Mouse (Mus musculus) intestine, postnatal 0 days (tissue): Measurements from ENCODE around the gene Speer2. TPM values are rescaled to one million over a fixed set of nuclear protein-coding genes. Genes with fewer than 3 reads are reported as not detected.

Experiments
- ATAC-seq: fragments of 200-750 bp; cut with Nextera tagmentation; 2 replicates; pipeline ENCODE4 v1.8.0; 2017; ENCODE audit warnings: mild to moderate bottlenecking, moderate TSS enrichment, moderate library complexity
- H3K27ac ChIP-seq: fragments of 300-500 bp; sonication (generic); 2 replicates; pipeline ENCODE4 v1.5.1; 2014; ENCODE audit warnings: mild to moderate bottlenecking, low read depth, low read length, moderate library complexity
- H3K27me3 ChIP-seq: fragments of 300-500 bp; sonication (generic); replicated peaks from 2 replicates; pipeline ENCODE4 v1.6.1; 2014; ENCODE audit warnings: low read length, mixed read lengths; ENCODE audit not compliant: control insufficient read depth, insufficient read depth
- H3K36me3 ChIP-seq: fragments of 300-500 bp; sonication (generic); 2 replicates; pipeline ENCODE4 v1.6.1; 2014; ENCODE audit warnings: mild to moderate bottlenecking, moderate library complexity; ENCODE audit not compliant: control insufficient read depth, insufficient read depth
- H3K4me1 ChIP-seq: fragments of 300-500 bp; sonication (generic); replicated peaks from 2 replicates; pipeline ENCODE4 v1.6.1; 2014; ENCODE audit warnings: antibody characterized with exemption, low read length, mixed read lengths; ENCODE audit not compliant: control insufficient read depth, insufficient read depth
- H3K4me2 ChIP-seq: fragments of 300-500 bp; sonication (generic); replicated peaks from 2 replicates; pipeline ENCODE4 v1.6.1; 2014; ENCODE audit warnings: low read depth, mild to moderate bottlenecking, moderate library complexity
- H3K4me3 ChIP-seq: fragments of 300-500 bp; sonication (generic); 2 replicates; pipeline ENCODE4 v1.5.1; 2014; ENCODE audit warnings: low read depth, low read length
- H3K9ac ChIP-seq: fragments of 300-500 bp; sonication (generic); 2 replicates; pipeline ENCODE4 v1.6.1; 2014; ENCODE audit warnings: mild to moderate bottlenecking, low read depth, low read length
- H3K9me3 ChIP-seq: fragments of 300-500 bp; sonication (generic); 2 replicates; pipeline ENCODE4 v1.6.1; 2016; ENCODE audit warnings: mixed run types; ENCODE audit not compliant: control insufficient read depth
- CTCF ChIP-seq: sonication (generic); IDR thresholded peaks from 2 replicates; pipeline ENCODE4 v1.5.1; 2016; ENCODE audit warnings: low read depth, mild to moderate bottlenecking, control low read depth, antibody characterized with exemption, moderate library complexity
- WGBS: fragments of 180-500 bp; shearing (Covaris S2); extraction: QIAGEN DNeasy Blood & Tissue Kit; methylation state at CpG from one replicate; pipeline ENCODE4 v1.1.7; 2014; 5-methylcytosine and 5-hydroxymethylcytosine counted together
- polyA plus RNA-seq: library from polyadenylated mRNA; unstranded; fragments of >200 nt; fragmentation: Nextera tagmentation; extraction: Ambion mirVana; gene quantifications from 2 replicates; pipeline ENCODE4 v1.2.1, GENCODE M21; 2015

Gene Speer2
- not detected in 2 replicates for polyA plus RNA-seq

DNA sequence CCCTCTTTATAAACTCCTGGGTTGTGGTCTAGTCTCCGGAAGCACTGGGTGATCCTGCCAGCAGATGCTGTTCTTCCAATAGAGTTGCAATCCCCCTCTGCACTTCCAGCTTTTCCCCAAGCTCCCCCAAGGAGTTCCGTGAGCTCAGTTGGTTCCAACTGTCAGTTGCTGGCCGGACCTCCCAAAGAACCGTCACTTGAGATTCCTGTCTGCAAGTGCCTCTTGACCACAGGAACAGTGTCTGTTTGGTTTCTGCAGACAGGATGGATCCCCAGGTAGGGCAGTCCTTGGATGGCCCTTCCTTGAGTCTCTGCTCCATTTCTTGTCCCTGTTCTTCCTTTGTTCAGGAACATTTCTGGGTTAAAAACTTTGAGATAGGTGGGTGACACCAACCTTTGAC is at the start of gene Speer2:
TSS of gene Speer2 (minus strand) at position 101 of the 400 bp plus-strand sequence.
- 93% methylated on average over 4 of the region's 4 CpGs for WGBS
- H3K36me3 ChIP-seq = no peaks in the 10 kb centered on the region

DNA sequence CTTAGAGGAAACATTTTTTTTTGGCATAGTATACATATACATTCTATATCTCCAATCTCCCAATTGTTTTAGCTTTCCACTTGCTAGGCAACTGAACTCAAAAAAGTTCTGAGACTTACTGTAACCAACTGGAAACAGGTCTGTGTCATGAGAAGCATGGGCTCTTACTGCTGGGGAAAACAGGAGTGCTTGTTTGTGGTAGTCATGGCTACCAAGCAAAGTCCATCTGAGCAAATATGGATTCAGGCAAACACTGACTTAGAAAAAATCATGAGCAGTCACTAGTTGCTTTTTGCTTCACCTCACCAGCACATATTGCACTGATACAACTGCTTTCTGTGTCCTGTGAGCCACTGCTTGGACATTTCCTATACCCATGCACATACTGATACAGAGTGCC is 40.8 kb upstream of the Speer2 start:
- H3K9me3 ChIP-seq = no peaks in the 10 kb centered on the region
- H3K9ac ChIP-seq = no peak overlapping the region
- no peak for TF ChIP-seq CTCF
- no peaks in the 10 kb centered on the region for H3K4me1 ChIP-seq
- H3K4me3 ChIP-seq = no peak overlapping the region
- H3K27ac ChIP-seq = no peak overlapping the region
- H3K4me2 ChIP-seq = no peak overlapping the region
- H3K27me3 ChIP-seq = no peaks in the 10 kb centered on the region
- no peak for ATAC-seq
- no peaks in the 10 kb centered on the region for H3K36me3 ChIP-seq

More for the DNA sequence above, at the start of gene Speer2:
- no peak within 1 kb of the TSS for H3K4me2 ChIP-seq
- no peaks in the 10 kb centered on the region for H3K4me1 ChIP-seq
- no peak within 1 kb of the TSS for H3K4me3 ChIP-seq
- no peak within 1 kb of the TSS for H3K27ac ChIP-seq
- H3K9me3 ChIP-seq = no peaks in the 10 kb centered on the region
- H3K27me3 ChIP-seq = no peaks in the 10 kb centered on the region
- ATAC-seq = no peak
- no peak within 1 kb of the TSS for H3K9ac ChIP-seq
- no peak for TF ChIP-seq CTCF

DNA sequence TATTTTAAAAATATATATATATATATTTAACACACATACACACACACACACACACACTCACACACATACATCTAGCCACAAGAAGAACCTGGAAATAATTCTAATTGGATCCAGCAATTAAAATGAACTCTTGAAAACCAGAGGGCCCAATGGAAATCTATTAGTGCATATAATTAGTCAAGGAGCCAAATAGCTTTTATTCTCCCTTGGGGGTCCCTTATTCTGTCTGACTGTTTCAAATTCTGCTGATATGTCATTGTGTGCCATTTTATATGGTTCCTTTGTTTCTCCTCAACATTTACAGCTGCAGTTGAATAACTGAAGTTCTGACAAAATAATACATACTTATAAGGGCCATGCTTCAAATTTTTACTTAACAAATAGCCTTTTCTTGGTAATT is 17.2 kb upstream of the Speer2 start:
- Histone ChIP-seq H3K9me3 (no peaks in the 10 kb centered on the region), H3K4me2 (no peak overlapping the region), H3K4me1 (no peaks in the 10 kb centered on the region), H3K9ac (no peak overlapping the region), H3K27me3 (no peaks in the 10 kb centered on the region), H3K36me3 (no peaks in the 10 kb centered on the region), H3K4me3 (no peak overlapping the region), H3K27ac (no peak overlapping the region)
- ATAC-seq = no peak
- no peak for TF ChIP-seq CTCF

DNA sequence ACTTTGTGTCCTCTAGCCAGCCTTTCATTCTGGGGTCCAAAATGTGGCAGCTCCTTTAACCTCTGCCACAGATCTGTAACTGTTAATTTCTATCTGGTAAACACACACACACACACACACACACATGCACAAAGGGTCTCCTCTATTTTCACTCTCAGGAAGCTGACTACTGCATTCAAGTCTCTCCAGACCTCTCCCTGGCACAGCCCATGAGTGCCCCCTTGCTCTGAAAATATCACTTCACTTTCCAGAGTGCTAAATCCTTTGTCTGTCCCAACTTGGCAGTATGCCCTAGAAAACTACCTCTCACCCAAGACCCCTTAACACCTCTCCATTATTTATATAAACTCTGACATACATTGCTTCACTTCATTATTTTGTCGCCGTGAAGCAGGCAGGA is 26.9 kb downstream of the Speer2 start:
- Histone ChIP-seq H3K4me3 (no peak overlapping the region), H3K27me3 (no peaks in the 10 kb centered on the region), H3K4me2 (no peak overlapping the region), H3K4me1 (no peaks in the 10 kb centered on the region), H3K9me3 (no peaks in the 10 kb centered on the region), H3K27ac (no peak overlapping the region), H3K9ac (no peak overlapping the region), H3K36me3 (no peaks in the 10 kb centered on the region)
- TF ChIP-seq CTCF = no peak
- WGBS = 84% methylated on average over 2 of the region's 2 CpGs
- ATAC-seq = no peak

DNA sequence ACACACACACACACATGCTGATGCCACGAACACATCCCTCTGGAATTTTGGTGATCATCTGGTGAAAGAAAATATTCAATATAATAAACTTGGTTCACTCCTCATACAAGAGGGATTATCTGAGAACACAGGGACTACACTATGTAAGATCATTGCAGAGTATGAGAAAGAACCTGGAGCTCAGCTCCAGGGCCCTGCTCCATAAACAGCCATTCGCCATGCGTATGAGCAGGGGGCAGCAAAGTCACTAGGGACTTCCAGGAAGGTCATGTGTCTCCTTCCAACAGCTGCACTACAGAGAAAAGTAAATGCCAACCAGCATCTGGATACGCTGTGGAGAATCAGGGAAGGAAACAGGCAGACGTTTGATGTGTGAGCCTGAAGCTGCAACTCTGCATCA is 49.9 kb downstream of the Speer2 start:
- H3K4me1 ChIP-seq = no peaks in the 10 kb centered on the region
- H3K4me3 ChIP-seq = no peak overlapping the region
- no peak for ATAC-seq
- no peak overlapping the region for H3K9ac ChIP-seq
- H3K27ac ChIP-seq = no peak overlapping the region
- WGBS = 68% methylated on average over 5 of the region's 5 CpGs
- no peaks in the 10 kb centered on the region for H3K36me3 ChIP-seq
- H3K9me3 ChIP-seq = no peaks in the 10 kb centered on the region
- TF ChIP-seq CTCF = no peak
- H3K4me2 ChIP-seq = no peak overlapping the region
- H3K27me3 ChIP-seq = no peaks in the 10 kb centered on the region
